Mouse (Mus musculus) adipocyte (in vitro differentiated cells): ENCODE results near the gene Prl7b1.

Experiments
- DNase-seq: peaks from one replicate; pipeline ENCODE4 v3.0.0-alpha.2; 2016; ENCODE audit warnings: low spot score

Prl7b1 gene

GRCm38 (mm10) chr13:27610482-27610881 lies at the start of gene Prl7b1:
Prl7b1 (minus strand) TSS chr13:27610582.
- no peak for DNase-seq

- DNase-seq: no peak
These were observed 32.0 kb upstream of the Prl7b1 start, which contains the start of gene Prl7a1 for GRCm38 (mm10) chr13:27642393-27642792. Prl7a1 (minus strand) TSS chr13:27642493.

GRCm38 (mm10) chr13:27582071-27582470 lies 28.3 kb downstream of the Prl7b1 start, which contains the start of gene Prl8a1:
Prl8a1 (minus strand) TSS chr13:27582171.
- no peak for DNase-seq

GRCm38 (mm10) chr13:27564506-27564905 lies 45.9 kb downstream of the Prl7b1 start, which contains the start of gene Prl8a9:
Prl8a9 (minus strand) TSS chr13:27564606.
- DNase-seq: no peak

GRCm38 (mm10) chr13:27553336-27553735 lies 57.0 kb downstream of the Prl7b1 start:
- DNase-seq: no peak
